Comparison of ENCODE assay signal across 9 mouse cellular contexts in genomic region chr6:128108324-128109035, GRCm38 (mm10). TPM values are rescaled to one million over a fixed set of nuclear protein-coding genes. Genes with fewer than 3 reads are reported as not detected.
DNase-seq lines count a peak whose midpoint lies in the region; ATAC-seq and TF ChIP-seq lines count a peak whose summit lies in the region.
"Had no signal": no experiment of that assay in that cellular context is flagged by ENCODE, and none has a peak within 500 bp of the region (broad histone marks: within the 10 kb centered on the region; RNA-seq: fewer than 3 reads in every experiment).

No protein-coding gene starts in this region.

- peaks cover 16% of the 10 kb centered on the region for H3K4me1 ChIP-seq in hindbrain, postnatal 0 days (ENCODE audit: insufficient read depth, low read length)
- peaks cover 22% of the 10 kb centered on the region for H3K4me1 ChIP-seq in hindbrain, embryonic 14.5 days (replicated peaks; ENCODE audit: control insufficient read depth, insufficient read depth, low read length)
- peaks cover 52% of the 10 kb centered on the region for H3K4me1 ChIP-seq in limb, embryonic 10.5 days

- no peak overlapping the region for H3K4me3 ChIP-seq in hindbrain, postnatal 0 days (ENCODE audit: low read length)
- H3K4me3 ChIP-seq in hindbrain, embryonic 14.5 days (replicated peaks; ENCODE audit: low read length), result no peak overlapping the region
- no peak overlapping the region for H3K4me3 ChIP-seq in limb, embryonic 10.5 days

- WGBS in hindbrain, postnatal 0 days, result 63% methylated on average over 7 of the region's 7 CpGs
- WGBS in hindbrain, embryonic 14.5 days, result 83% methylated on average over 7 of the region's 7 CpGs
- WGBS in limb, embryonic 10.5 days, result 84% methylated on average over 7 of the region's 7 CpGs

- DNase-seq in hindbrain, postnatal 0 days (ENCODE audit: low spot score), result peak; percentile 70
- no peak for DNase-seq in hindbrain, embryonic 14.5 days (ENCODE audit: low spot score)
- peak; percentile 100 for DNase-seq in adipocyte (ENCODE audit: low spot score)
- peak; percentile 76 to 81 for DNase-seq in cerebellum, postnatal 14 days
- DNase-seq in kidney, postnatal 36 days, result peak; percentile 84 to 94
- DNase-seq in urinary bladder, adult 18-20 months (ENCODE audit: low spot score in 2 of 2), result no peak
- no peak for DNase-seq in left cerebral cortex, postnatal 14 days (ENCODE audit: low spot score in 2 of 2)
- DNase-seq in limb, embryonic 10.5 days (ENCODE audit: low spot score), result no peak
- DNase-seq: gastrocnemius, postnatal 36 days had no signal

- no peaks in the 10 kb centered on the region for H3K9me3 ChIP-seq in hindbrain, postnatal 0 days (ENCODE audit: low read length)
- no peaks in the 10 kb centered on the region for H3K9me3 ChIP-seq in hindbrain, embryonic 14.5 days (ENCODE audit: control insufficient read depth, low read length)
- H3K9me3 ChIP-seq in limb, embryonic 10.5 days (replicated peaks), result no peaks in the 10 kb centered on the region

- H3K27me3 ChIP-seq in hindbrain, postnatal 0 days (ENCODE audit: insufficient read depth, low read length), result no peaks in the 10 kb centered on the region
- no peaks in the 10 kb centered on the region for H3K27me3 ChIP-seq in hindbrain, embryonic 14.5 days (ENCODE audit: control insufficient read depth, insufficient read depth, low read length)
- H3K27me3 ChIP-seq in limb, embryonic 10.5 days (ENCODE audit: low read depth, poor library complexity, severe bottlenecking), result no peaks in the 10 kb centered on the region

- no peak overlapping the region for H3K9ac ChIP-seq in hindbrain, postnatal 0 days (replicated peaks; ENCODE audit: low read length)
- H3K9ac ChIP-seq in hindbrain, embryonic 14.5 days, result no peak overlapping the region

- no peak overlapping the region for H3K4me2 ChIP-seq in hindbrain, postnatal 0 days (ENCODE audit: low read depth, low read length)
- H3K4me2 ChIP-seq in hindbrain, embryonic 14.5 days (replicated peaks), result no peak overlapping the region

- peak; percentile 45; the same call in 1 of the 2 replicates for ATAC-seq in hindbrain, postnatal 0 days
- ATAC-seq in hindbrain, embryonic 14.5 days (ENCODE audit: low FRiP score), result no peak

- H3K27ac ChIP-seq in hindbrain, postnatal 0 days, result 0 out of 2 replicates have a peak overlapping the region, but pooled peaks have one; percentile 8
- no peak overlapping the region for H3K27ac ChIP-seq in hindbrain, embryonic 14.5 days
- H3K27ac ChIP-seq in limb, embryonic 10.5 days, result no peak overlapping the region

- TF ChIP-seq CTCF in hindbrain, postnatal 0 days (IDR thresholded peaks at IDR 0.05; ENCODE audit: low read depth), result peak; percentile 23

- intact Hi-C loops in left cerebral cortex, postnatal 14 days (cut with DNase I), result no loop called here

- H3K36me3 ChIP-seq in hindbrain, postnatal 0 days (ENCODE audit: insufficient read depth, low read length), result no peaks in the 10 kb centered on the region
- H3K36me3 ChIP-seq in hindbrain, embryonic 14.5 days (replicated peaks; ENCODE audit: control insufficient read depth, insufficient read depth), result no peaks in the 10 kb centered on the region
- no peaks in the 10 kb centered on the region for H3K36me3 ChIP-seq in limb, embryonic 10.5 days

RNA-seq across cellular contexts. Expression of gene Tspan9, which starts 34.9 kb away (rescaled TPM):
- total RNA-seq in hindbrain, postnatal 0 days (2014; rRNA removed), result 177 and 266 TPM in 2 replicates
- polyA plus RNA-seq in hindbrain, postnatal 0 days (2015; fragmentation: Nextera tagmentation; extraction: Ambion mirVana), result 70.1 and 73.8 TPM in 2 replicates
- 41.3 and 43.4 TPM in 2 replicates for polyA plus RNA-seq in hindbrain, embryonic 14.5 days (2014; fragmentation: Nextera tagmentation; extraction: Ambion mirVana)
- 10 to 100 TPM; 71.3 to 77.5 TPM for total RNA-seq in left cerebral cortex, postnatal 14 days (2021)
- polyA plus RNA-seq in limb, embryonic 10.5 days (2016; fragmentation: Nextera tagmentation; extraction: Ambion mirVana), result 61.2 and 78.5 TPM in 2 replicates

Comparison
In these comparisons a context has a peak if more than half of its experiments do, and no peak if none do; other contexts are left out.
1. DNase-seq: peak in hindbrain, postnatal 0 days (single experiment), adipocyte (single experiment), cerebellum, postnatal 14 days (2 of 2) and kidney, postnatal 36 days (2 of 2); none in hindbrain, embryonic 14.5 days (single experiment), urinary bladder, adult 18-20 months (0 of 2), left cerebral cortex, postnatal 14 days (0 of 2) and limb, embryonic 10.5 days (single experiment).